Mouse (Mus musculus) small intestine, adult 2 months (tissue): Measurements from ENCODE around the gene Asxl1.

ENCODE experiments used
- CTCF ChIP-seq: fragments of 200-500 bp; IDR thresholded peaks from 2 replicates; pipeline ENCODE4 v1.5.1; 2012; ENCODE audit warnings: low read depth, mild to moderate bottlenecking, control low read depth, inconsistent platforms, low read length, moderate library complexity, mixed read lengths; ENCODE audit not compliant: insufficient replicate concordance, insufficient read length; ENCODE audit errors: extremely low read depth
- POLR2A ChIP-seq: fragments of 200-500 bp; IDR thresholded peaks from 2 replicates; pipeline ENCODE4 v1.6.1; 2012; ENCODE audit warnings: low read depth, mild to moderate bottlenecking, control low read depth, inconsistent platforms, low read length, moderate library complexity

GRCm38 (mm10) chr2:153319036-153319643 lies 26.5 kb upstream of the Asxl1 start:
- TF ChIP-seq CTCF (no peak), POLR2A (no peak)
